Mouse (Mus musculus) natural killer cell, adult 2 months (primary cell): ENCODE data around the gene Auts2.

Experiments used
- DNase-seq, 2 experiments: peaks; one replicate each; pipeline ENCODE4 v3.0.0; 2022; ENCODE audit warnings: low spot score in 2 of 2

Gene Auts2

DNA sequence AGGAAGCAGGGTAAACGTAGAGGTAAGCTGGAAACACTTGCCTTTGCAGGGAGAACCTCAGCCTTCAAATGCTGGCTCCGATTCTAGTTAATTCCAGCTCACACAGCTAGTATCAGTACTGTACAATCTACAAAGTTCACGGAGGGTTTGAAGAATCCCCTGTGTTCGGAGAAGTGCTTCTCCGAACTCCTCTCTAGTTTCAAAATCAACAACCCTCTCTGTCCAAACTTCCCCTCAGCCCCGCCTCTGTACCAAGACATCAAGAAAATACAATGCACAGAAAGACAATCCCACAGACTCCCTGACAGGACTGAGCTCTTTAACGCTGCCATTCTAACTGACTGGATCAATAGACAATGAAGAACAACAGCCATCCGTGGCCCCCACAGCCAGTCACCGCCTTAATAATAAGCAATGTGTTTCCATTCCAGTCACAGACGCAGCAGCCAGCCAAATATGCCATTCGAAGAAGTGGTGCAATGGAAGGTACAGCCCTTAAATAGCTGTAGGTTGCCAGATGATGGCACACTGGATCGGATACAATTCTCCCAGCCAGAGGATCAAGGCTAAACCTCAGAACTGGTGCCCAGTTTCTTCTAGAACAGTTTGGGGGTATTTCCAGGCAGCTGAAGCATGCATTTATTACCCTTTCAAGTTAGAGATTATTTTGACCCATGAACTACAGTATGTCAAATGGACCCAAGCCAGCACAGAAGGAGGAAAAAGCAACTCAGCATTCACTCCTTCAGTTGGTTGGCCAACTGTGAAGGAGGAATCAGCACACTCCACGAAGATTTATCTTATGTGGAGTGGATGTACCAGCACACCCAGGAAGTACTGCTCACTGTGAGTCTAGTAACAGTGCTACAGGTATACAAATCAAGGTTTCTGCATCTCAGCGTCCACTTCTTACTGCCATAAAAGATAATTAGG, 151.0 kb downstream of the Auts2 start:
- DNase-seq: no peak

DNA sequence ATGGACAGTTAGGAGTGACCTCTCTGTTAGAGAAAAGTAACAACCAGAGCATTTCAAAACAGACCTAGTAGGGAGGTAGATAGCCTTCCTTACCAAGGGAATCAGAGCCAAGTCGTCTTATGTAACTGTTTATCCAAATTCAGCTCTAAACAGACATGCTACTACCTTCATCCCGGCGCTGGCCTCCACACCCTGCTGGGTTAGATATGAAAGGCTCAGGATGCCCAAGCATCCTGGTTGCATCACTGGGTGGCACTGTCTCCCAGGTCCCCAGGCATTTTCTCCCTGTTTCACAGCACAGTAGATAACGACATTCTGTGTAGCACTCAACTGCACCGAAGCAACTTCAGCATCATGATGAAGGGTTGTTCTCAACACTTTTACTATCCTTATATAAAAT, 154.4 kb downstream of the Auts2 start:
- DNase-seq: no peak

DNA sequence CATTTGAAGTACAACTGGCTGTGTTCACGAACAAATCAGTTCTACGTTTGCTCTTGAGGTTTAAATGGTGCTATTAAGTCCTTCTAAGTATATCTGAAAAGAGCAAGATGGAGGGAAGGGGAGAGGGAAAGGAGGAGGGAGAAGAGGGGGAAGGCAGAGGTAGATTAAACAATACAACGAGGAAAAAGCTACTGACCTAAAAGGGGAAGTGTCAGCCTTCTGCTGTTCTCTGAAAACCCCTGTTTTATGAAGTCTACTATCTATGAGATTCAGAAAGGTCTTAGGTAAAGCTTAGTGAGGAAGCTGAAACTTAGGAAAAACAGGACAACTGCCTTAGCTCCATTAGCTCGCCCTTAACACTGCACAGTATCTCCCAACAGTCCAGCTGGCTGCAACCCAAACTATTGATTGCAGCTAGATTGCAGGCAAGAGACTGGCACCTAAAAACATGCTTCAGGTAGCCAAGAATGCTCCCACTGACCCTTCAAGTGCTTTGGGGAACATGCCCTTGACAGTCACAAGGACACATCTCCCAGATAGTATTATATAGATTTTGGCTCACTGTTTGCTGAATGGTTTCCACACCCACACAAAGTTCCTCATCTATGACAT, 157.8 kb downstream of the Auts2 start:
- no peak for DNase-seq

DNA sequence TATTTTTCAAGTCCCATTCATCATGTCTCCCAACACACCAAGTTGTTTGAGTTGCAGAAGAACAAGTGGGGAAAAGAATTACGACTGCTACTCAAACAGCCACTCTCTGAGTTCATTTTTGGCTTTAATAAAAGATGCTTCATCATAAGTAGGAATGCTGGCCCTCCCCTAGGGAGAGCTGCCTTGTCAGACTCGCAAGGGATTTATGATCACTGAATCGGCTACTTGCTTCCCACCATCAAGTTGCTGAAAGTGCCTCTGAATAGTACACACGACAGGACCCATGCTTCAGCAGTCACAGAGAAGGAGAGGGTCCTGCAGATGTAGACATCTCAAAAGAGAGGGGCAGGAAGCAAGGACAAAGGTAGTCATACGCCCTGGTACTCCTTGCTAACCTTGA, 162.9 kb downstream of the Auts2 start:
- DNase-seq: no peak

DNA sequence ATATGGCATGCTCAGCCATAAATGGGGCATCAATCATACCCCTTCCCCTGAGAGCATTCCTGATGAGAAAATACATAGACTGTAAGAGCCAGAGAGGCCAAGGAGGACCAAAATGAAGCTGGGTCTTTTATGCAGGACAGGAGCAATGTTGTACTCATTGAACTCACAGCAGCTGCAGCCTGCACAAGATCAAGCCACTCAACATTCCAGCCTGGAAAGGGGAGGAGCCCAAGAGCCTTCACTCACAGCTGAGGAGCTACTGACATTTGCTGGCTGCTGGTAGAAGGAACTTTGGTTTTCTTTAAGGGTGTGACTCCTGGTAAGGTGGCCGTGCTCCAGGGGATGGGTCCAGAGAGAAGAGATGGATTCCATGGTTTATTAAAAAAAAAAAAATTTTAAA, 164.2 kb downstream of the Auts2 start:
- DNase-seq: no peak

DNA sequence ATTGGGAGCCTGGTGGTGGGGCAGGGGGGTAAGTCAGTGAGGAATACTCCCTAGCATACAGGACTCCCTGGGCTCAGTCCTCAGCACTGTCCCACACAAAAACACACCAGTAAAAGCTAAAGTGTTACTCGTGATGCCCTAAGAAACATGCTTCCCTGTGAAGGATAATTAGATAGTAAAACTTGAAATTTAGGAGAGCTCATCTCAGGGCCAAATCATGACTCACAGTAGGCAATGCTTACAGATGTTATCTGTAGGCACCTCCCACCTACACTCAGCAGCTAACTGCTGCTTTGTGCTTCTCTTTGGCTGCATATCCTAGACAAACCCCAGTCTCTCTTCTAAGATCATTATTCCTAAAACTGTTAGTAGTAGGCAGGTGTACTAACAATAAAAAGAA, 168.0 kb downstream of the Auts2 start:
- DNase-seq: no peak

DNA sequence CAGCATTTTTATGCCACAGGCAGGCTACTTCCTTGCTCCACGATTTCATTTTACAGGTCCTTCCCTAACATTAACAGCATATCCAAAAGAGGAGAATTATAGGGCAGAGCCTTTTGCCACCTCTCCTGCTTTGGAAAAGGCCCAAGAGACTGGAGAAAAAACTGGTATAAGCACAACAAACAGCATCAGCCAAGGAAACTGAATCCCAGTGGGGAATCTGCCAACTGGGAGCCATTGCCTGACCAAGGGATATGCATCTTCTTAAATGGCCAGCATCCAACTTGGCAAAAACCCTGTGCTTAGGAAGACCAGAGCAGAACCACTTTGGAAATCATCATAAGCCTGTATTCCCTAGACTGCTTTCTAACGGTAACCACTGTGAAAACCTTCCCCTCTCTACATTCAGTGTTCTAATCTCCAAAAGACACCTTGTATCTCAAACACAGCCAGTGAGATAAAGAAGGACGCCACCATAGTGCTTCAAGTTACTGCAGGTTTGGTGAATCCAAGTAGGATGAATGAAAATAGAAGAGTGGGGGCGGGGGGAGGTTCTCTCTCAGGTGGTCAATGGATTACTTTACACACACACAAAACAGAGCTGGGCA, 169.6 kb downstream of the Auts2 start:
- DNase-seq: no peak

DNA sequence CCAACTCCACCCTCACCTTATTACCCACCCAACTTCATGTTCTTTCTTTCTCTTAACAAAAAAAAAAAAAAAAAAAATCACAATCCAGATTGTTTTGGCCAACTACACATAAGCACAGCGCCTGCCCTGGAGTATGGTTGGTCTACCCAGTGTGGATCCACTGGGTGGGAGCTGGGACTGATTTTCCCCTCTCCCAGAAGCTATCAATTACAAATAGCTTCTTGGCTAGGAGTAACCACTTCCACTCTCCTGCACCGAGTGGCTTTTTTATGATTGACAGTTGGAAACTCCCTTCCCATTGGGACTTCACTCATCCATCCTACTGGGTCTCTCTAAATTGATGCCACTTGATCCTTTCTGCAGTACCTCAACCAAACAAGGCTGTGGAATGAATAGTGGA, 170.5 kb downstream of the Auts2 start:
- no peak for DNase-seq

DNA sequence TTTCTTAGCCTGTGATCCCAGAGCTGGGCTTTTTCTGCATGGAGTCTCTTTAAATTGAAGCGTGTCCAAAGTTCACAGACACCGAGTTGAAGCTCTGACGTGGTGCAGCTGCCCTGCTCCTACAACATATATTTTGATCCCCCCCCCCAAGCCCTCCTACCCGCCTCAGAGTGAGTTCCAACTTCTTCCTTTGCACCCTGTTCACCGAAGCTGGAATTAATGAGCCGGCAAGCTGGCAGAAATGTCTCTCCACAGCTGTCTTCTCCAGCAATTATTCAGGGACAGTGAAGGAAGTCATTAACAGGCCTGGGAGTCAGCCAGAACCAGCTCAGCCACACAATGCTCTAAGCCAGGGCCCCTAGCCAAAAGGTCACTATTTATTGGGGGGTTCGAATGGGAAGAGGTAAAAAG, 174.5 kb downstream of the Auts2 start:
- no peak for DNase-seq

DNA sequence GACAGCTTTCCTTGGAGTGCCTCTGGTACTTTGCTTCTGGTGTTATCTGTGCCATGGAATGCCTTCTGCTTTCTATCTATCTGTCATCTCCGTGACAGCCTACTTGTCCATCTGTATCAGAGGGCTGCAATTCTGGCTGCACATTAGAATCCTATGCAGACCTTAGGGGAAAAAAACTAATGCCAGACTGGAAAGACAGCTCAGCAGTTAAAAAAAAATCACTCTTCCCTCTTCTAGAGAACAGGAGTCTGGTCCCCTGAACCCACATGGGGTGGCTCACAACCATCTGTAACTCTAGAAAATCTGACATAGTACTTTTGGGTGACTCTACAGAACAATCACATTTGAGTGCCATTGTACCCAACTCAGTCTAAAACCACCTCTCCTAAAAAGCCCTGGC, 181.9 kb downstream of the Auts2 start:
- no peak for DNase-seq

DNA sequence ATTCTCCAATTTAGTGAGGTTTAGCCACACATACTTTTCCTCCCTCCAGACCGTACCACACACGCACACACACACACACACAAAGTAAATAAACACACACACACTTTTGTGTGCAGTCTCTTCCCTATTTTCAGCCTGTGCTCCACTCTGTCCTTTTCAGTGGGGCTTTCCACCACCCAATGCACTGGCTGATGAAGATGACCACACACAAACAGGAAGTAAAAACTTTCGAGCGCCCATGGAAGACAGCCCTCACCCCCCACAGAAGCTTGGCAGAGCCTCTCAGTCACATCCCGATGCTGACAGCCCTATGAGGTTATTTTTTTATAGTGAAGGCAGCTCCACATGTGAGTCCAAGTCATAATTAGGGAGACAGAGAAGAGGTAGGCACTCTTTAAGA, 185.4 kb downstream of the Auts2 start:
- no peak for DNase-seq

DNA sequence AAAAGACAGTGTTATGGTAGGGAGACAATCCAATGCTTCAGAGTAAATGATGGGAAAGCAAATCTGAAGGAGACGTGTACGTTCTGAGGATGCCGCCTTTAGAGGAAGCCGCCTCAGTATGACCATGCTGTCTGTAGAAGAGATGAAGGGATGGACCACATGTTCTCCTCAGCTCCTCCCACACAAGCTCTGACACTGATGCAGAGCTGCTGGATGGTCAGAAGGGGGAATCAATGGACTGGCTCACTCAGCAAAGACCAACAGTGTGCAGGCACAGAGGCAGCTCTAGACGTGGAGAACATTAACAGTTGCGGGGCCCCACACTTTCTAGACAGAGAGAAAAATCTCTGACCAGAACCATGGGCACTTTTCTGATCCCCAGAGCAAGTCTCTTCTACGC, 187.2 kb downstream of the Auts2 start:
- no peak for DNase-seq

DNA sequence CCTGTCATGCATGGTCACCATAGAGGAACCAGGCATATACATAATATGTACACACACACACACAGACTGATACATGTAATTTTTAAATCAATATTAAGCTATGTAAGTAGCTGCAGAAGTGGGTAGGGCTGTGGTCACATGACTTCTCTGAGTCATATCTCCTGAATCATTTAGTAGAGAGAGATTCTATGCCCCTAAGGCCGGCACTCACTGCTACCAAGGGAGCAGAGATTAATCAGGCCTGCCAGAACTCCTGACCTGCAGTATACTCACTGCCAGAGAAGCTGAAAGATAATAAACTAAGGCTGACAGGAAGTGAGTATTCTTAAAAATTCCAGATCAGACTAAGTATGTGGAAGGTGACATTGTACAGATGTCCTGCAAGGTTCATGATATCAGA, 190.7 kb downstream of the Auts2 start:
- no peak for DNase-seq

DNA sequence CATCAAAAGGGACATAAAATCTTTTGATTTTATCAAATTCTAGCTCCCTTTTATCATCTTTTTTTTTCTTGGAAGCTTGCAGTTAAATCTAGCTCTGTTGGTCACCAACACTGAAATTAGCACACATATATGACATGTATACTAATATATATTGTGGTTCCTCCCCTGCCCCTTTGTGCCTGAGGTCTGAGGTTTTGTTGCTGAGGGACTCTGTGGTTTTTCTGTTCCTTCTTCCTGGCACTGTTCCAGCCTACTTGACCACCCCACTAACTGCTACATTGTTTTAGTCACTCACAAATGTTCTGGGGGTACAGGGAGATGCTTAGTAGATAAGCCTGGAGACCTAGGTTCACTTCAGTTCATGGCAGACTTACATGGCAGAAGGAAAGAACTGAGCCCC, 192.0 kb downstream of the Auts2 start:
- DNase-seq: no peak

DNA sequence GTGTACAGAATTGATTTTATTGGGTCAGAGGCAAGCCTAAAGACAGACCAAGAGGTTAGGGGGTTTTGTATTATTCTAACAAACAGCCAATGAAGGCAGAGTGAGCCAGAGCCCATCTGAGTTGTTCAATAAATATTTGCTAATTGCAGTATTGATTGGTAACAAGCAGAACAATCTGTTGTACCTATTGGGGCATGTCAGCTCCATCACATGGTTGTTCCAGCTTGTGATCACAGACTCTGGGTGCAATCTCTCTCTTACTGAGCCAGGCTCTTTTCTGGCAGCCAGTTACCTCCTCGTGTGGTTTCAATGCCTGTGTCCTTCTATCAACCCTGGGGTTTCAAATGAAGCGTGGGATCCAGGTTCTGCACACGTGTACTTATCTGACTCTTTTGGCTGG, 201.8 kb downstream of the Auts2 start:
- DNase-seq: no peak

DNA sequence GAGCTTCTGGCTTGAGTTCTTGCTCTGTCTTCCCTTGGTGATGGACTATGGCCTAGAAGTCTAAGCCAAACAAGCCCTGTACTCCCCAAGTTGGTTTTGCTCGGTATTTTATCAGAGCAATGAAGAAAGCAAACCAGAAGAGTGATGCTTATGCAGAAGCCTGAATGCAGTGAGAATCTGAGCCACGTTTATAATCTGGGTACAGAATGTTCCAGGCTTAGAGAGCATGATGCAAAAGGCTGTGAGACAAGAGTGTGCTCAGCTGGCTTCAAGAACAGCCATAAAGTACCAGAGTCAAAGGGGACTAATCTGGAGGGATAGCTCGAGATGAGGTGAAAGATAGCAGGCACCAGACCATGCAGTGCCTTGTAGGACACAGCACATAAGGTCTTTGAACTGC, 205.5 kb downstream of the Auts2 start:
- no peak for DNase-seq

DNA sequence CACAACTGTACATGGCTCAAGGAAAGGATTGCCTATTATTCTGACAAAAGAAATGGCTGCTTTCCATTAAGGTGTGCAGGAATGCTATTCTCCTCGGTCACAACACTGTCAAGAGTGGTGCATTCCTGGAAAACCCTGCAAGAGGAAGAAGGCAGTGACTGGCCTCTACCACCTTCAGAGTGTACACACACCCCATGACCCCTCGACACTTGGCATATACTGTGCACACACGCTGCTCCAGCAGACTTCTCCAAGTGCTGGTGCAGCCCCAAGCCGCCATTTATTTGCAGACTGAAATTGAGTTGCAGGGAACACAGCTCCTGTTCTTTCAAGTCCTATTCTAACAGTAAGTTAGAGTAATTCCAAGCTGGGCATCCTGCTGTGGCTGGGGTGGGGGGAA, 207.4 kb downstream of the Auts2 start:
- no peak for DNase-seq

DNA sequence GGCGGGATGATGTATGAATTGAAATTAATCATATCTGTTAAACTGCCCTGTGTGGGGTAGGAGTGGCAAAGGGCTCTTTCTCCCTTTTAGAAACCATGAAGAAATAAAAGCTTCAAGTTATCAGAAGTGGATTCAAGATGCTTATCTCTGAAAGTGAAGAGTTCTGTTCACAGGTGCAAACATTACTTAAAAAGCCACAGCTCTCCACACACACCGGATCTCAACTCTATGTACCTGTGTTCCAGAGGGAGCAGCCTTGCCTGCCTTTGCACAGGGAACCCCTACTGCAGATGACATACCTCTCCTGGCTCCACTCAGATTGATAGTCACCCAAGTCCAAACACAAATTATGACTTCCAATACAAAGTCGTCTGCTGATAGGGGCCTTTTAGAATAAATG, 208.3 kb downstream of the Auts2 start:
- no peak for DNase-seq

DNA sequence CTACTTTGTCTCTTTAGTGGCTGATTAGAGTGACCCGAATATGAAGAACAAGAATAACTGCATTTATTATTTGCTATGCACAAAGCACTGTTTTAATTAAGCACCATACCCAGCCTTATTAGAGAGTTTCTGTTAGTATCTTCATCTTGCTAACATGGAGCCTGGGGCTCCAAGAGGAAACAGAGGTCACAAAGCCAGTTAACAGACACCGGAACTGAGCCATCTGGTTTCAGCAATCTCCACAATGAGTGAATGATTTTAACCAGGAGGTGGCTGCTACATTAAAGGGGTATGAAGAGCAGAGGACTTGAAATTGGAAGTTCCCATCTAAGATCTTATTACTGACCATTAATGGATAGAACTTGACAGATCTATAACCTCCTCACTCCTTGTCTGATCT, 209.4 kb downstream of the Auts2 start:
- no peak for DNase-seq

DNA sequence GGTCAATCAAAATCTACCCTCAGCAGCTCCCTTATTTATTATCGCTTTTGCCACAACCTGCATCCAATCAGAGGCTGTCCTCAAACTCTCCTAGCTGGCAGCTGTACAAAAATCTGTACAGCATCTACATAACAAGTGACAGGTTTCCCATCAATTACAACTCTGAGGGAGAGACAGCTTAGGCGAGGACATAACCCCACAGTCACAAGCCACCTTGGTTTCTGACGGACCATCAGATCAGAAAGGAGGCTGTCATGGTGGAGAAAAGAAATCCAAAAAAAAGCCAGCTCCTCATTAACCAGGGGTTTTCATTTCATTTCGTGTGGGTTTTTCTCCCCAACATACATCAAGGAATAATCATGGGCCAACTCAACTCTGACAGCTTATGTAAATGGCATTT, 210.6 kb downstream of the Auts2 start:
- no peak for DNase-seq

DNA sequence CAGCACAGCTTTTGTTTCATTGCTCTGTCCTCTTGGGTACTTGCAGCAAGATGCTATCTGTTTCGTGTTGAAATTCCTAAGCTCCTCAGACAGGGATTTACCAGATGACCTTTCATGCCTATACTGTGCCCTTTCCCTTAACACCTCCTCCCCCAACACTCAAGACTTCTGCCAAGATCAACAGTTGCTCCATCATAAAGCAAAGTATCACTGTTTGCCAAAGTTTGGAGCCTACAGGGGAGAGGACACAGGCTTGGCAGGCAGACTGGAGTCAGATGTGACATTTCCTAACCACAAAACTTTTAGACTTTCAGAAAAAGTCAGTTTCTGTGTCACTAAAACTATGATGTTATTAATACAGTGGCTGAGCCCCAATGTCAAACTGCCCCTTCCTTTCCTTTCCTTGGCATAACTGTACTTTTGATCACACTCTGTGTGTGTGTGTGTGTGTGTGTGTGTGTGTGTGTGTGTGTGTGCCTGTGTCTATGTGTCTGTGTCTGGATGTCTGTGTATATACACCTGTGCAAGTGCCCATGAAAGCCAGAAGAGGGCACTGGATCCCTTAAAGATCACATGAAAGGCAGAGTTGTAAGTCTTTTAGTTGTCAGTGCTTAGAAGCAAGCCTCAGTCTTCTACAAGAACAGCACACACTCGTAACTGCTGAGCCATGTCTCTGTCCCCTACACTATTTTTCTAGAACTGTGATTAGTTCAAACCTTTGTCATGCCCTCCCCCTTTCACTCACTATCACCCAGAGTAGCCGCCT, 213.8 kb downstream of the Auts2 start:
- no peak for DNase-seq

DNA sequence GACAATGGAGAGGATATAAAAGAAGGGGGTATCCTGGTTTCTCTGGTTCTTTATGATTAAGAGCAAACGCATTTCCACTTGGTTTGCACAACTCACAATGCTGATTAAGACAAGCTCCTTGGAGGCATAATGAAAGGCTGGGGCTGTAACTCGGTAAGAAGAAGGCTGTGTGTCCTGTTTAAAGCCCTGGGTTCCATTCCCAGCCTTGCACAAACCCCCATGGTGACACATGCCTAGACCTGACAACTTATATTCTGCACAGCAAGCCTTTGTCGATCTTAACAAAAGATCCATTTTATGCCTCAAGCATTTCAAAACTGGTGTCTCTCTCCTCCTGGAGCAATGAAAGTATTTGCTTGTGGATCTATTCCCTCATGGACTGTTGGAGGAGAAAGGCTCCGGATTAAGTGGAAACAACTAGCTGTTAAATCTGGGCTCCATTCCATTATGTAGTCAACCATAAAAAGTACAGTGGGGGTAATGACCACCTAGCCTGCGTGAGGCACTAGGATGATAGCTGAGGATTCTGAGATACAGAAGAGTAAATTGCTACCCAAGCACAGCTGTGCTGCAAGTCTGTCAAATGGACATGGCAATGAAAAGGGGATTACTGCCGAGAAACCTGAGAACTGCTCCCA, 218.8 kb downstream of the Auts2 start:
- DNase-seq: no peak
